Mouse (Mus musculus) ovary, adult 2 months (tissue): ENCODE measurements around the gene Ces2e. TPM values are rescaled to one million over a fixed set of nuclear protein-coding genes. Genes with fewer than 3 reads are reported as not detected.

ENCODE experiments used
- polyA plus RNA-seq: library from polyadenylated mRNA; depleted of rRNA; stranded (reverse); fragments of >200 nt; gene quantifications from 2 replicates; pipeline ENCODE4 v1.2.3, GENCODE M21; 2012; rRNA removed

Ces2e gene
- polyA plus RNA-seq, result 4.0 and 5.3 TPM in 2 replicates

DNA sequence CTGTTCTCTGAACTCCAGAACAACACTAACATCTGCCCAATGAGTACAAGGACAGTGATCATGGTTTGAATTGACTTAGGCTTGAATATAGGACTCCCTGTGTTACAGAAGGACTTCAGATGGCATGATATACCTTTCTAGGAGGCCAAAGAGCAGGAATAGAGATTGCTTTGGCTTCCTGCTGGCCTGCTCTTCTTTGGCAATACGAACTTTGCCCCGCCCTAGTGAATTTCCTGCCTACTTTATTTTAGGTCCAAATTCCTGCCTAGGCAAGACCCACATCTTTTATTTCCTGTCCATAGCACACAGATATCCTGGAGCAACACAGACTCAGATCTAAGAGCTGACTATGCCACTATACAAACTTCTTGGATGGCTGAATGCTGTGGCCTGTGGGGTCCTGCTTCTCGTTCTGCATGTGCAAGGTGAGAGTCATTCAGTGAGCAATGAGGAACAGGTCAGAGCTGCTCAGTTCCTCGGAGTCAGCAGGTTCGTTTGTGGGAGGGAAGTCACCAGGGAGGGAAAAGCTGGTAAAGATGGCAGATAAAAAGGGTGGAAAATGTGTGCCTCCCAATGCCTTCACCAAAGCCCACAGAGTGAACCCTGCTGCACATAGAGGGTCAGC lies at the start of gene Ces2e:
Ces2e (plus strand) TSS at position 289 of the 625 bp plus-strand sequence.

DNA sequence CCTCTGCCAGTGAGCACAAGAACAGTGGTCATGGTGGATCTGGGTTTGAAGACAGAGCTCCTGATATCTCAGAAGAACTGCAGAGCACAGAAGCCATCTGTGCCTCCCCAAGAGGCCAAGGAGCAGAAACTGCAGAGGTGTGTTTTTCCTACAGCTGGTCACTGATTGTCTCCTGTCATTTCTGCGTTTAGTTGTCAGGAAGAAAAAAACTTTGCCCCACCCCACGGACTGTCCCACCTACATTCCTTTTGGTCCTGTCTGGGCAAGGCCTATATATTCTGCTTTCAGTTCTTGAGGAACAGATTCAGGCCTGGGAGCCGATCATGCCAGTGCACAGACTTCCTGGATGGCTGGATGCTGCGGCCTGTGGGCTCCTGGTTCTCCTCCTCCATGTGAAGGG lies 21.0 kb downstream of the Ces2e start, which contains the start of gene Ces2f:
Ces2f (plus strand) TSS at position 301 of the 400 bp plus-strand sequence.

DNA sequence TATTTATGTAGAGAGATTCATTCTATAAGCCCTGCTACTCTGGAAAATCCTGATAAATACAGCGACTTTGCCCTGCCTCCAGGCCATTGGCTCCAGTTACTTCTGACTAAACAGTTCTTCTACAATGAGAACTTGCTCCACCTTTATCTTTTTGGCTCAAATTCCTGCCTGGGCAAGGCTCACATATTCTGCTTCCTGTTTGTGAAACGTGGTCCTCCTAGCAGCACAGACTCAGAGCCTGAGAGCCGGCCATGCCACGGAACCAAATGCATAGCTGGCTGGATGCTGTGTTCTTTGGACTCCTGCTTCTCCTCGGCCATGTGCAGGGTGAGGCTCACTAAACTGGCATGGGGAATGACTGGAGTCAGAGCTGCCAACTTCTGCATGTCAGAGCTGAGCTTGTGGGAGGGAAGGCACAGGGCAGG lies 35.5 kb downstream of the Ces2e start, which contains the start of gene Ces2g:
Ces2g (plus strand) TSS at position 182 of the 425 bp plus-strand sequence.

Other genes with a start within 250 kb of the Ces2e start
- gene Ces2a, start 192.3 kb upstream of the Ces2e start, polyA plus RNA-seq, result 11.4 and 18.0 TPM in 2 replicates
- 0.18 and 0.44 TPM in 2 replicates for gene Ces2b, start 94.7 kb upstream of the Ces2e start, polyA plus RNA-seq
- gene Ces2c, start 79.2 kb upstream of the Ces2e start, polyA plus RNA-seq, result 0.12 and 0.38 TPM in 2 replicates
- not detected in 2 replicates for gene Ces2f, start 21.1 kb downstream of the Ces2e start, polyA plus RNA-seq
- 11.7 and 15.6 TPM in 2 replicates for gene Ces2g, start 35.5 kb downstream of the Ces2e start, polyA plus RNA-seq
- gene Ces2h, start 74.6 kb downstream of the Ces2e start, polyA plus RNA-seq, result not detected in 2 replicates
- gene Ces3a, start 122.3 kb downstream of the Ces2e start, polyA plus RNA-seq, result 0.15 and 0.67 TPM in 2 replicates
- gene Ces3b, start 157.5 kb downstream of the Ces2e start, polyA plus RNA-seq, result 0.15 and 0.81 TPM in 2 replicates
- gene Ces4a, start 205.5 kb downstream of the Ces2e start, polyA plus RNA-seq, result not detected in 2 replicates
- 10.4 and 10.6 TPM in 2 replicates for gene Cbfb, start 244.4 kb downstream of the Ces2e start, polyA plus RNA-seq